Mouse (Mus musculus): ENCODE data around the gene Lacc1. TPM values are rescaled to one million over a fixed set of nuclear protein-coding genes. Genes with fewer than 3 reads are reported as not detected.
A peak's percentile ranks its signal among the peaks of the same experiment; 100 is the strongest.

The Lacc1 gene
- total and polyA plus RNA-seq, 3 experiments: 27.1 to 42.7 (median 39.5) TPM

- dilution Hi-C loops (cut with MboI; ENCODE audit: extremely low pct_ligation_motif_present, extremely low pct_unique_long_range_greater_than_20kb, low sequenced_read_pairs) (no loop called here), in situ Hi-C loops (cut with MboI; ENCODE audit: low pct_ligation_motif_present, low pct_unique_long_range_greater_than_20kb, low sequenced_read_pairs) (loop anchor here (5.0 kb wide), 1 partner anchor 107 kb away; no protein-coding TSS in a partner anchor)
- Histone ChIP-seq H3K4me3 (replicated peaks in 1 of 3; ENCODE audit: low read depth in 2 of 3, low read length in 2 of 3, poor library complexity in 1 of 3) (peak overlapping the region; percentile 34 to 79 (median 79)), H3K9ac (ENCODE audit: insufficient read depth, low read depth) (peak overlapping the region; percentile 96), H3K9me3 (replicated peaks; ENCODE audit: low read length) (no peaks in the 10 kb centered on the region), H3K27ac (ENCODE audit: insufficient read depth, low read depth) (peak overlapping the region; percentile 79), H3K36me3 (replicated peaks in 1 of 2; ENCODE audit: control insufficient read depth in 1 of 2, insufficient read depth in 1 of 2, low read length in 1 of 2) (peaks cover 18 to 27% of the 10 kb centered on the region in 2 experiments), H3K4me1 (ENCODE audit: control insufficient read depth in 1 of 2, insufficient read depth in 2 of 2) (peaks cover 10 to 43% of the 10 kb centered on the region in 2 experiments), H3K79me2 (replicated peaks; ENCODE audit: control insufficient read depth, extremely low read depth, insufficient read depth, poor library complexity, severe bottlenecking) (peaks cover 11% of the 10 kb centered on the region), H3K27me3 (replicated peaks) (no peaks in the 10 kb centered on the region), H3K4me2 (ENCODE audit: insufficient read depth, low read depth, poor library complexity, severe bottlenecking) (peak overlapping the region; percentile 98)
- peak; percentile 75 for DNase-seq (ENCODE audit: extremely low read depth)
- TF ChIP-seq MYC (IDR thresholded peaks at IDR 0.05; ENCODE audit: low read depth, low read length) (no peak), CHD2 (IDR thresholded peaks at IDR 0.05; ENCODE audit: low read length) (peak; percentile 89), ELF1 (IDR thresholded peaks at IDR 0.05; ENCODE audit: low read depth, low read length) (peak; percentile 45; the same call in 1 of the 2 replicates)
Measured at GRCm38 (mm10) chr14:77034970-77035369, 1.7 kb downstream of the Lacc1 start.

- H3K27ac ChIP-seq (ENCODE audit: insufficient read depth, low read depth): peak overlapping the region; percentile 85
- H3K4me3 ChIP-seq (replicated peaks in 1 of 3; ENCODE audit: low read depth in 2 of 3, low read length in 2 of 3, poor library complexity in 1 of 3): peak overlapping the region; percentile 74 to 79 (median 79)
- in situ Hi-C loops (cut with MboI; ENCODE audit: low pct_ligation_motif_present, low pct_unique_long_range_greater_than_20kb, low sequenced_read_pairs) (loop anchor here (5.0 kb wide), 1 partner anchor 108 kb away; no protein-coding TSS in a partner anchor), dilution Hi-C loops (cut with MboI; ENCODE audit: extremely low pct_ligation_motif_present, extremely low pct_unique_long_range_greater_than_20kb, low sequenced_read_pairs) (no loop called here)
- H3K4me1 ChIP-seq (ENCODE audit: control insufficient read depth in 1 of 2, insufficient read depth in 2 of 2): peaks cover 8 to 39% of the 10 kb centered on the region in 2 experiments
- peaks cover 11% of the 10 kb centered on the region for H3K79me2 ChIP-seq (replicated peaks; ENCODE audit: control insufficient read depth, extremely low read depth, insufficient read depth, poor library complexity, severe bottlenecking)
- peaks cover 22 to 32% of the 10 kb centered on the region in 2 experiments for H3K36me3 ChIP-seq (replicated peaks in 1 of 2; ENCODE audit: control insufficient read depth in 1 of 2, insufficient read depth in 1 of 2, low read length in 1 of 2)
- peak overlapping the region; percentile 96 for H3K9ac ChIP-seq (ENCODE audit: insufficient read depth, low read depth)
- peak overlapping the region; percentile 98 for H3K4me2 ChIP-seq (ENCODE audit: insufficient read depth, low read depth, poor library complexity, severe bottlenecking)
- peak; percentile 85 for DNase-seq (ENCODE audit: extremely low read depth)
- no peaks in the 10 kb centered on the region for H3K27me3 ChIP-seq (replicated peaks)
- H3K9me3 ChIP-seq (replicated peaks; ENCODE audit: low read length): no peaks in the 10 kb centered on the region
- TF ChIP-seq IRF4 (IDR thresholded peaks at IDR 0.05; ENCODE audit: low read depth, low read length): peak; percentile 85
- TF ChIP-seq NRF1 (IDR thresholded peaks at IDR 0.05; ENCODE audit: low read depth, low read length): no peak
- TF ChIP-seq RCOR1 (conservative IDR thresholded peaks at IDR 0.05; ENCODE audit: low read depth, low read length): peak; percentile 71; the same call in 1 of the 2 replicates
- TF ChIP-seq E2F4 (IDR thresholded peaks at IDR 0.05; ENCODE audit: insufficient replicate concordance, low read depth, low read length): no peak
- TF ChIP-seq HCFC1 (IDR thresholded peaks at IDR 0.05; ENCODE audit: low read depth, low read length): peak; percentile 51; the same call in 1 of the 2 replicates
- peak; percentile 72 for TF ChIP-seq BHLHE40 (IDR thresholded peaks at IDR 0.05; ENCODE audit: low read depth, low read length)
- TF ChIP-seq KAT2A (IDR thresholded peaks at IDR 0.05; ENCODE audit: insufficient replicate concordance, low read length): no peak
- peak; percentile 92 for TF ChIP-seq JUN (IDR thresholded peaks at IDR 0.05; ENCODE audit: insufficient read depth, low read depth, low read length)
- peak; percentile 90 for TF ChIP-seq ETS1 (conservative IDR thresholded peaks at IDR 0.05; ENCODE audit: low read depth, low read length)
- peak; percentile 87; the same call in 1 of the 2 replicates for TF ChIP-seq CHD1 (IDR thresholded peaks at IDR 0.05; ENCODE audit: low read depth, low read length)
- TF ChIP-seq MXI1 (IDR thresholded peaks at IDR 0.05; ENCODE audit: low read depth, low read length): peak; percentile 77; the same call in 1 of the 2 replicates
- TF ChIP-seq POLR2AphosphoS2 (IDR thresholded peaks at IDR 0.05; ENCODE audit: low read depth, low read length): no peak
- peak; percentile 1; the same call in 1 of the 2 replicates for TF ChIP-seq POLR2A (IDR thresholded peaks at IDR 0.05; ENCODE audit: low read depth, low read length)
- 0 out of 2 replicates have a peak, but pooled peaks have one; percentile 36 for TF ChIP-seq NELFE (IDR thresholded peaks at IDR 0.05; ENCODE audit: low read depth, low read length)
- peak; percentile 69 for TF ChIP-seq TCF12 (IDR thresholded peaks at IDR 0.05; ENCODE audit: low read depth, low read length)
- TF ChIP-seq CHD2 (IDR thresholded peaks at IDR 0.05; ENCODE audit: low read length): no peak
- peak; percentile 11; the same call in 1 of the 2 replicates for TF ChIP-seq MAFK (IDR thresholded peaks at IDR 0.05; ENCODE audit: insufficient replicate concordance, low read length)
- 0 out of 2 replicates have a peak, but pooled peaks have one; percentile 35 for TF ChIP-seq ZMIZ1 (IDR thresholded peaks at IDR 0.05; ENCODE audit: low read depth, low read length)
- TF ChIP-seq MEF2A (IDR thresholded peaks at IDR 0.05; ENCODE audit: borderline replicate concordance, low read depth, low read length): peak; percentile 74; the same call in 1 of the 2 replicates
- TF ChIP-seq ZNF384 (IDR thresholded peaks at IDR 0.05; ENCODE audit: low read depth, low read length): peak; percentile 69
- TF ChIP-seq EP300 (IDR thresholded peaks at IDR 0.05; ENCODE audit: low read length): peak; percentile 89
- no peak for TF ChIP-seq ZKSCAN1 (IDR thresholded peaks at IDR 0.05; ENCODE audit: borderline replicate concordance, low read depth, low read length)
- TF ChIP-seq RAD21 (IDR thresholded peaks at IDR 0.05; ENCODE audit: low read depth, low read length): no peak; the same call in 1 of the 2 replicates
- TF ChIP-seq USF2 (conservative IDR thresholded peaks at IDR 0.05; ENCODE audit: low read depth, low read length): no peak
- no peak for TF ChIP-seq MAX (IDR thresholded peaks at IDR 0.05; ENCODE audit: low read length)
- TF ChIP-seq ZC3H11A (IDR thresholded peaks at IDR 0.05; ENCODE audit: low read depth, low read length): no peak
- TF ChIP-seq UBTF (IDR thresholded peaks at IDR 0.05; ENCODE audit: low read depth, low read length): no peak
- TF ChIP-seq MAZ (IDR thresholded peaks at IDR 0.05; ENCODE audit: low read depth, low read length): peak; percentile 70; the same call in 1 of the 2 replicates
Measured at GRCm38 (mm10) chr14:77034175-77034915, 2.4 kb downstream of the Lacc1 start.

All from CH12.LX (cell line).